Comparison of ENCODE assay signal across 9 mouse cellular contexts in the genomic region with DNA sequence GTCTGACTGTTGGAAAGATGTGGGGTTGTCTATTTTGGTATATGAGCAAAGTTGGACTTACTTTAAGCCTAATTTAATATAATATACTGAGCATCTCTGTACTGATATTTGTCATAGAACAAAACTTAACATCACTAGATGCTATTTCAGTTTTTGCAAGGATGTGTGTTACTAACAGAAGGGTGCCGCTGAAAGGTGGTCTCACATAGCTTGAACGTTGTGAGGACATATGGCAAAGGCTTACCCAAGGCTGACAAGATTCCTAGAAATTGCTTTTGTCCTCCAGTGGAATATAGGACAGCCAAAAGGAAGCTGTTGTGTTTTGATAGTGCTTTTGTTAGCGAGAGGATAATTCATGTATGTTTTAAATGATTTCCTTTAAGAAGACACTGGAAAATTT. TPM values are rescaled to one million over a fixed set of nuclear protein-coding genes. Genes with fewer than 3 reads are reported as not detected.
DNase-seq lines count a peak whose midpoint lies in the region; ATAC-seq and TF ChIP-seq lines count a peak whose summit lies in the region.
"Had no signal": no experiment of that assay in that cellular context is flagged by ENCODE, and none has a peak within 500 bp of the region (broad histone marks: within the 10 kb centered on the region; RNA-seq: fewer than 3 reads in every experiment).

No protein-coding gene starts in this region.

- no peak overlapping the region; the same call in 1 of the 2 replicates for H3K9ac ChIP-seq in hindbrain, embryonic 11.5 days (ENCODE audit: low read depth, low read length)
- peak overlapping the region; percentile 34; the same call in 1 of the 2 replicates for H3K9ac ChIP-seq in midbrain, embryonic 15.5 days

- H3K4me1 ChIP-seq in embryonic fibroblast, embryonic 13.5 days (ENCODE audit: control insufficient read depth, insufficient read depth, low read length): no peaks in the 10 kb centered on the region
- H3K4me1 ChIP-seq in hindbrain, embryonic 11.5 days (replicated peaks; ENCODE audit: control insufficient read depth, insufficient read depth, low read length): peaks cover 2% of the 10 kb centered on the region; the same call in 1 of the 2 replicates
- H3K4me1 ChIP-seq in midbrain, embryonic 15.5 days: peaks cover 45% of the 10 kb centered on the region

- 61% methylated on average over 3 of the region's 3 CpGs for WGBS in hindbrain, embryonic 11.5 days
- 43% methylated on average over 3 of the region's 3 CpGs for WGBS in midbrain, embryonic 15.5 days

- no peak for DNase-seq in layer of hippocampus, adult 2 months (ENCODE audit: low spot score in 2 of 2)
- no peak for DNase-seq in layer of hippocampus, postnatal 10 days (ENCODE audit: low spot score in 2 of 2)
- DNase-seq in hindbrain, embryonic 11.5 days (ENCODE audit: low spot score): no peak
- DNase-seq in adrenal gland, postnatal 10 days: no peak
- DNase-seq in adrenal gland, postnatal 14 days: no peak
- DNase-seq in right cerebral cortex, postnatal 10 days (ENCODE audit: low spot score in 2 of 2): no peak
- DNase-seq: thymus, postnatal 4 days had no signal

- no peak for TF ChIP-seq POLR2A in embryonic fibroblast, embryonic 13.5 days (IDR thresholded peaks at IDR 0.05; ENCODE audit: low read depth, low read length)

- H3K27ac ChIP-seq in layer of hippocampus, adult 2 months: peak overlapping the region; percentile 97
- no peak overlapping the region for H3K27ac ChIP-seq in embryonic fibroblast, embryonic 13.5 days (ENCODE audit: insufficient read depth, low read length)
- H3K27ac ChIP-seq in hindbrain, embryonic 11.5 days (ENCODE audit: low read depth, low read length): no peak overlapping the region
- H3K27ac ChIP-seq in midbrain, embryonic 15.5 days: no peak overlapping the region

- no peak for TF ChIP-seq CTCF in layer of hippocampus, adult 2 months (conservative IDR thresholded peaks at IDR 0.05)
- TF ChIP-seq CTCF in embryonic fibroblast, embryonic 13.5 days (IDR thresholded peaks at IDR 0.05; ENCODE audit: borderline replicate concordance, insufficient read depth, low read length): no peak

- no peaks in the 10 kb centered on the region for H3K36me3 ChIP-seq in hindbrain, embryonic 11.5 days (ENCODE audit: control insufficient read depth, insufficient read depth, low read length)
- H3K36me3 ChIP-seq in midbrain, embryonic 15.5 days (replicated peaks): no peaks in the 10 kb centered on the region

- peak overlapping the region; percentile 81 for H3K4me3 ChIP-seq in layer of hippocampus, adult 2 months
- H3K4me3 ChIP-seq in embryonic fibroblast, embryonic 13.5 days (ENCODE audit: insufficient read depth, low read length): peak overlapping the region; percentile 59
- H3K4me3 ChIP-seq in hindbrain, embryonic 11.5 days (ENCODE audit: low read depth, low read length): peak overlapping the region; percentile 20
- peak overlapping the region; percentile 29 for H3K4me3 ChIP-seq in midbrain, embryonic 15.5 days

- no peaks in the 10 kb centered on the region for H3K9me3 ChIP-seq in hindbrain, embryonic 11.5 days (ENCODE audit: control insufficient read depth, low read length)
- no peaks in the 10 kb centered on the region for H3K9me3 ChIP-seq in midbrain, embryonic 15.5 days

- peak overlapping the region; percentile 37 for H3K4me2 ChIP-seq in hindbrain, embryonic 11.5 days (replicated peaks; ENCODE audit: low read depth, low read length)
- peak overlapping the region; percentile 48 for H3K4me2 ChIP-seq in midbrain, embryonic 15.5 days

- no peaks in the 10 kb centered on the region for H3K27me3 ChIP-seq in hindbrain, embryonic 11.5 days (ENCODE audit: control insufficient read depth, insufficient read depth, low read length)
- H3K27me3 ChIP-seq in midbrain, embryonic 15.5 days (replicated peaks): no peaks in the 10 kb centered on the region

- ATAC-seq in hindbrain, embryonic 11.5 days (ENCODE audit: low FRiP score): no peak
- no peak for ATAC-seq in midbrain, embryonic 15.5 days (replicated peaks)

RNA-seq across cellular contexts. Expression of gene Phlpp1, which starts 3.8 kb away (rescaled TPM):
- total RNA-seq in layer of hippocampus, adult 2 months (2021): 10 to 100 TPM; 82.6 to 87.3 TPM
- total RNA-seq in layer of hippocampus, postnatal 10 days (2021): 10 to 100 TPM; 56.4 to 64.3 TPM
- 14.3 and 25.0 TPM in 2 replicates for polyA plus RNA-seq in embryonic fibroblast, embryonic 13.5 days (2011; ENCODE audit: insufficient read length, low read depth, missing spikeins)
- polyA plus RNA-seq in hindbrain, embryonic 11.5 days (2014; fragmentation: Nextera tagmentation; extraction: Ambion mirVana): 7.6 and 9.8 TPM in 2 replicates
- polyA plus RNA-seq in midbrain, embryonic 15.5 days (2015; fragmentation: Nextera tagmentation; extraction: Ambion mirVana): 8.0 and 8.1 TPM in 2 replicates
- total RNA-seq in adrenal gland, postnatal 10 days (2021): 10 to 100 TPM; 16.4 to 22.3 TPM
- 19.3 and 19.4 TPM in 2 replicates for total RNA-seq in adrenal gland, postnatal 14 days (2021)

Comparison
In these comparisons a context has a peak if more than half of its experiments do, and no peak if none do; other contexts are left out.
1. H3K4me3 ChIP-seq: peak in every context shown above with its lines; median percentile 81 in layer of hippocampus, adult 2 months; 59 in embryonic fibroblast, embryonic 13.5 days; 29 in midbrain, embryonic 15.5 days; 20 in hindbrain, embryonic 11.5 days.